Mouse (Mus musculus) frontal cortex, postnatal 14 days (tissue): ENCODE results near the gene Cym.

ENCODE experiments used
- DNase-seq, 2 experiments: peaks; one replicate each; pipeline ENCODE4 v3.0.0; 2022; ENCODE audit warnings: low spot score in 2 of 2

Cym gene

GRCm38 (mm10) chr3:107221608-107222007 is at the start of gene Cym:
Cym (minus strand) TSS chr3:107221732.
- DNase-seq, result no peak

GRCm38 (mm10) chr3:107266814-107267345 is 45.3 kb upstream of the Cym start:
- DNase-seq, result no peak

- no peak for DNase-seq
Observed at GRCm38 (mm10) chr3:107261851-107262165, 40.3 kb upstream of the Cym start.

- peak; percentile 14 to 24 for DNase-seq
Observed at GRCm38 (mm10) chr3:107260956-107261850, 39.7 kb upstream of the Cym start.

- DNase-seq, result no peak
Observed at GRCm38 (mm10) chr3:107257924-107258323, 36.4 kb upstream of the Cym start.

- DNase-seq, result no peak
Observed at GRCm38 (mm10) chr3:107256724-107257123, 35.2 kb upstream of the Cym start.

- no peak for DNase-seq
Observed at GRCm38 (mm10) chr3:107255992-107256391, 34.5 kb upstream of the Cym start.

GRCm38 (mm10) chr3:107253925-107254324 is 32.4 kb upstream of the Cym start:
- DNase-seq, result no peak

GRCm38 (mm10) chr3:107252035-107252434 is 30.5 kb upstream of the Cym start:
- DNase-seq, result no peak

- DNase-seq, result no peak
Observed at GRCm38 (mm10) chr3:107250320-107250719, 28.8 kb upstream of the Cym start.

- DNase-seq, result no peak
Observed at GRCm38 (mm10) chr3:107249042-107249441, 27.5 kb upstream of the Cym start.

- no peak for DNase-seq
Observed at GRCm38 (mm10) chr3:107246876-107247275, 25.3 kb upstream of the Cym start.

GRCm38 (mm10) chr3:107241389-107242094 is 20.0 kb upstream of the Cym start:
- DNase-seq, result no peak

GRCm38 (mm10) chr3:107239607-107240006 is 18.1 kb upstream of the Cym start, which contains the start of gene Prok1:
Prok1 (minus strand) TSS chr3:107239707.
- no peak for DNase-seq

GRCm38 (mm10) chr3:107238471-107238980 is 17.0 kb upstream of the Cym start:
- DNase-seq, result no peak

GRCm38 (mm10) chr3:107238051-107238450 is 16.5 kb upstream of the Cym start:
- no peak for DNase-seq

GRCm38 (mm10) chr3:107233945-107234344 is 12.4 kb upstream of the Cym start:
- DNase-seq, result no peak

GRCm38 (mm10) chr3:107233351-107233813 is 11.8 kb upstream of the Cym start:
- DNase-seq, result peak; percentile 75 to 89

GRCm38 (mm10) chr3:107231202-107231601 is 9.7 kb upstream of the Cym start:
- no peak for DNase-seq

- no peak for DNase-seq
Observed at GRCm38 (mm10) chr3:107230527-107230926, 9.0 kb upstream of the Cym start, which contains the start of gene A630076J17Rik. A630076J17Rik (plus strand) TSS chr3:107230614.

GRCm38 (mm10) chr3:107229822-107230221 is 8.3 kb upstream of the Cym start:
- DNase-seq, result no peak

- no peak for DNase-seq
Observed at GRCm38 (mm10) chr3:107229221-107229620, 7.7 kb upstream of the Cym start.
